Mouse (Mus musculus) limb, embryonic 14.5 days (tissue): Measurements from ENCODE around the gene Rell1. TPM values are rescaled to one million over a fixed set of nuclear protein-coding genes. Genes with fewer than 3 reads are reported as not detected.

Source experiments
- ATAC-seq: fragments of 200-750 bp; cut with Nextera tagmentation; 2 replicates; pipeline ENCODE4 v1.8.0; 2017; ENCODE audit warnings: low read depth, moderate number of reproducible peaks, moderate TSS enrichment; ENCODE audit not compliant: low FRiP score
- DNase-seq: peaks from one replicate; pipeline ENCODE4 v3.0.0-alpha.2; 2015; ENCODE audit warnings: low spot score
- H3K27ac ChIP-seq: fragments of 300-500 bp; sonication (generic); replicated peaks from 2 replicates; pipeline ENCODE4 v1.5.1; 2014; ENCODE audit warnings: low read depth, mild to moderate bottlenecking, low read length, moderate library complexity, mixed read lengths
- H3K27me3 ChIP-seq: fragments of 300-500 bp; sonication (generic); 2 replicates; pipeline ENCODE4 v1.6.1; 2014; ENCODE audit warnings: low read length, mixed read lengths; ENCODE audit not compliant: control insufficient read depth, insufficient read depth
- H3K36me3 ChIP-seq: fragments of 300-500 bp; sonication (generic); 2 replicates; pipeline ENCODE4 v1.6.1; 2014; ENCODE audit warnings: mild to moderate bottlenecking, low read length, moderate library complexity, mixed read lengths; ENCODE audit not compliant: control insufficient read depth, insufficient read depth
- H3K4me1 ChIP-seq: fragments of 300-500 bp; sonication (generic); 2 replicates; pipeline ENCODE4 v1.6.1; 2014; ENCODE audit warnings: antibody characterized with exemption, low read length, mixed read lengths; ENCODE audit not compliant: control insufficient read depth, insufficient read depth
- H3K4me2 ChIP-seq: fragments of 300-500 bp; sonication (generic); replicated peaks from 2 replicates; pipeline ENCODE4 v1.6.1; 2014; ENCODE audit warnings: low read depth, mild to moderate bottlenecking, low read length, moderate library complexity; ENCODE audit not compliant: severe bottlenecking
- H3K4me3 ChIP-seq: fragments of 300-500 bp; sonication (generic); replicated peaks from 2 replicates; pipeline ENCODE4 v1.5.1; 2014; ENCODE audit warnings: low read length
- H3K9ac ChIP-seq: fragments of 300-500 bp; sonication (generic); 2 replicates; pipeline ENCODE4 v1.6.1; 2014; ENCODE audit warnings: mild to moderate bottlenecking, low read depth, low read length, moderate library complexity; ENCODE audit not compliant: severe bottlenecking
- H3K9me3 ChIP-seq: fragments of 300-500 bp; sonication (generic); 2 replicates; pipeline ENCODE4 v1.6.1; 2016; ENCODE audit warnings: low read length; ENCODE audit not compliant: control insufficient read depth
- POLR2A ChIP-seq: fragments of 200-500 bp; IDR thresholded peaks from 2 replicates; pipeline ENCODE4 v1.8.0; 2012; ENCODE audit warnings: inconsistent platforms, mild to moderate bottlenecking, moderate library complexity, borderline replicate concordance; ENCODE audit not compliant: insufficient read depth, insufficient read length; ENCODE audit errors: extremely low read depth
- WGBS: fragments of 180-500 bp; shearing (Covaris S2); extraction: QIAGEN DNeasy Blood & Tissue Kit; methylation state at CpG from one replicate; pipeline ENCODE4 v1.1.7; 2014; 5-methylcytosine and 5-hydroxymethylcytosine counted together
- polyA plus RNA-seq, 2 experiments: library from polyadenylated mRNA; depleted of rRNA in 1 of 2; stranded (reverse) in 1 of 2; unstranded in 1 of 2; fragments of >200 nt; fragmentation: Nextera tagmentation in 1 of 2; extraction: Ambion mirVana in 1 of 2; gene quantifications; 2 replicates each; pipeline versions ENCODE4 v1.2.1 to v1.2.3; 2012 to 2014

The Rell1 gene
- polyA plus RNA-seq, 2 experiments: 12.2 to 12.8 TPM

GRCm38 (mm10) chr5:63960565-63960964, 8.1 kb downstream of the Rell1 start:
- Histone ChIP-seq H3K4me3 (no peak overlapping the region), H3K27me3 (no peaks in the 10 kb centered on the region), H3K27ac (no peak overlapping the region), H3K9ac (no peak overlapping the region), H3K36me3 (no peaks in the 10 kb centered on the region), H3K4me1 (0 out of 2 replicates have a peak, but pooled peaks cover 6% of the 10 kb centered on the region), H3K4me2 (no peak overlapping the region), H3K9me3 (no peaks in the 10 kb centered on the region)
- ATAC-seq (no peak), DNase-seq (no peak)
- TF ChIP-seq POLR2A: no peak
- 94% methylated on average over 10 of the region's 10 CpGs for WGBS

- DNase-seq (no peak), ATAC-seq (no peak)
- no peak for TF ChIP-seq POLR2A
- 85% methylated on average over 18 of the region's 18 CpGs for WGBS
- no peak overlapping the region for H3K4me2 ChIP-seq
- no peak overlapping the region for H3K27ac ChIP-seq
- no peak overlapping the region for H3K9ac ChIP-seq
- H3K4me3 ChIP-seq: no peak overlapping the region
- H3K4me1 ChIP-seq: 0 out of 2 replicates have a peak, but pooled peaks cover 6% of the 10 kb centered on the region
- no peaks in the 10 kb centered on the region for H3K36me3 ChIP-seq
- H3K27me3 ChIP-seq: no peaks in the 10 kb centered on the region
- no peaks in the 10 kb centered on the region for H3K9me3 ChIP-seq
These were observed 9.6 kb downstream of the Rell1 start for GRCm38 (mm10) chr5:63958963-63959708.

GRCm38 (mm10) chr5:63957607-63958006, 11.1 kb downstream of the Rell1 start:
- no peaks in the 10 kb centered on the region for H3K4me1 ChIP-seq
- H3K4me2 ChIP-seq: no peak overlapping the region
- no peak overlapping the region for H3K9ac ChIP-seq
- no peaks in the 10 kb centered on the region for H3K9me3 ChIP-seq
- no peaks in the 10 kb centered on the region for H3K27me3 ChIP-seq
- no peak overlapping the region for H3K4me3 ChIP-seq
- WGBS: 62% methylated on average over 8 of the region's 8 CpGs
- TF ChIP-seq POLR2A: no peak
- no peaks in the 10 kb centered on the region for H3K36me3 ChIP-seq
- H3K27ac ChIP-seq: no peak overlapping the region
- DNase-seq (peak; percentile 44), ATAC-seq (peak; percentile 81)

GRCm38 (mm10) chr5:63956411-63956810, 12.3 kb downstream of the Rell1 start:
- H3K4me1 ChIP-seq: no peaks in the 10 kb centered on the region
- no peak for TF ChIP-seq POLR2A
- no peak overlapping the region for H3K27ac ChIP-seq
- H3K9ac ChIP-seq: no peak overlapping the region
- ATAC-seq: no peak
- H3K9me3 ChIP-seq: no peaks in the 10 kb centered on the region
- H3K36me3 ChIP-seq: no peaks in the 10 kb centered on the region
- 86% methylated on average over 11 of the region's 11 CpGs for WGBS
- DNase-seq: no peak
- no peak overlapping the region for H3K4me3 ChIP-seq
- H3K27me3 ChIP-seq: no peaks in the 10 kb centered on the region
- H3K4me2 ChIP-seq: no peak overlapping the region

GRCm38 (mm10) chr5:63953401-63954032, 15.2 kb downstream of the Rell1 start:
- Histone ChIP-seq H3K36me3 (no peaks in the 10 kb centered on the region), H3K27me3 (no peaks in the 10 kb centered on the region), H3K4me3 (no peak overlapping the region), H3K27ac (no peak overlapping the region), H3K4me1 (peaks cover 6% of the 10 kb centered on the region; the same call in 1 of the 2 replicates), H3K4me2 (no peak overlapping the region), H3K9me3 (no peaks in the 10 kb centered on the region), H3K9ac (no peak overlapping the region)
- TF ChIP-seq POLR2A: no peak
- DNase-seq: no peak
- no peak for ATAC-seq
- 84% methylated on average over 15 of the region's 15 CpGs for WGBS
